Mouse (Mus musculus) heart, adult 2 months (tissue): ENCODE results near the gene Msi1. TPM values are rescaled to one million over a fixed set of nuclear protein-coding genes. Genes with fewer than 3 reads are reported as not detected.
"Not testable (repeated sequence)": the region's sequence is repeated elsewhere in the genome, so short reads cannot be mapped to it uniquely, and the experiment has no call there.

Experiments
- DNase-seq, 2 experiments: peaks; one replicate each; pipeline ENCODE4 v3.0.0; 2021
- H3K27ac ChIP-seq: fragments of 200-600 bp; 2 replicates; pipeline ENCODE4 v1.8.1; 2022
- H3K27me3 ChIP-seq: fragments of 200-500 bp; 2 replicates; pipeline ENCODE4 v1.6.1; 2012; ENCODE audit warnings: mild to moderate bottlenecking, low read length, inconsistent platforms, mixed read lengths; ENCODE audit not compliant: control insufficient read depth, insufficient read depth
- H3K36me3 ChIP-seq: fragments of 200-500 bp; 2 replicates; pipeline ENCODE4 v1.6.1; 2012; ENCODE audit warnings: low read length, inconsistent platforms; ENCODE audit not compliant: control insufficient read depth, insufficient read depth
- H3K4me1 ChIP-seq: fragments of 200-500 bp; 2 replicates; pipeline ENCODE4 v1.6.1; 2011; ENCODE audit warnings: low read length; ENCODE audit not compliant: control insufficient read depth, insufficient read depth
- H3K4me3 ChIP-seq: fragments of 200-600 bp; 2 replicates; pipeline ENCODE4 v1.8.1; 2022
- H3K79me2 ChIP-seq: fragments of 200-500 bp; replicated peaks from 2 replicates; pipeline ENCODE4 v1.6.1; 2012; ENCODE audit warnings: mild to moderate bottlenecking, inconsistent platforms, low read length, moderate library complexity, mixed read lengths; ENCODE audit not compliant: control insufficient read depth, insufficient read depth
- H3K9ac ChIP-seq: fragments of 200-500 bp; 2 replicates; pipeline ENCODE4 v1.6.1; 2012; ENCODE audit warnings: low read depth, mild to moderate bottlenecking, control low read depth, inconsistent platforms, low read length, mixed read lengths
- CTCF ChIP-seq: fragments of 200-600 bp; IDR thresholded peaks from 2 replicates; pipeline ENCODE4 v1.8.1; 2022; ENCODE audit warnings: antibody characterized with exemption, mild to moderate bottlenecking, moderate library complexity
- EP300 ChIP-seq: fragments of 200-500 bp; IDR thresholded peaks from 2 replicates; pipeline ENCODE4 v1.6.1; 2011; ENCODE audit warnings: low read depth, low read length, control low read depth; ENCODE audit not compliant: insufficient read depth
- POLR2A ChIP-seq: fragments of 200-500 bp; IDR thresholded peaks from 2 replicates; pipeline ENCODE4 v1.6.1; 2011; ENCODE audit warnings: mild to moderate bottlenecking, low read depth, low read length, control low read depth; ENCODE audit not compliant: insufficient read depth
- WGBS: fragments of 180-500 bp; shearing (Covaris S2); methylation state at CpG from one replicate; pipeline ENCODE4 v1.1.7; 2018; 5-methylcytosine and 5-hydroxymethylcytosine counted together
- intact Hi-C: fragments of 180-260 bp; cut with DNase I; formaldehyde crosslinking; loops from one replicate; pipeline ENCODE4 v1.15.1; 2025
- polyA plus RNA-seq: library from polyadenylated mRNA; depleted of rRNA; stranded (reverse); fragments of >200 nt; gene quantifications from 2 replicates; pipeline ENCODE4 v1.2.3, GENCODE M21; 2012
- total RNA-seq, 2 experiments: library from RNA; stranded (reverse); gene quantifications; 2 replicates each; pipeline ENCODE4 v1.2.3; 2021

The Msi1 gene
- total and polyA plus RNA-seq, 3 experiments: 0.55 to 0.99 (median 0.61) TPM

DNA sequence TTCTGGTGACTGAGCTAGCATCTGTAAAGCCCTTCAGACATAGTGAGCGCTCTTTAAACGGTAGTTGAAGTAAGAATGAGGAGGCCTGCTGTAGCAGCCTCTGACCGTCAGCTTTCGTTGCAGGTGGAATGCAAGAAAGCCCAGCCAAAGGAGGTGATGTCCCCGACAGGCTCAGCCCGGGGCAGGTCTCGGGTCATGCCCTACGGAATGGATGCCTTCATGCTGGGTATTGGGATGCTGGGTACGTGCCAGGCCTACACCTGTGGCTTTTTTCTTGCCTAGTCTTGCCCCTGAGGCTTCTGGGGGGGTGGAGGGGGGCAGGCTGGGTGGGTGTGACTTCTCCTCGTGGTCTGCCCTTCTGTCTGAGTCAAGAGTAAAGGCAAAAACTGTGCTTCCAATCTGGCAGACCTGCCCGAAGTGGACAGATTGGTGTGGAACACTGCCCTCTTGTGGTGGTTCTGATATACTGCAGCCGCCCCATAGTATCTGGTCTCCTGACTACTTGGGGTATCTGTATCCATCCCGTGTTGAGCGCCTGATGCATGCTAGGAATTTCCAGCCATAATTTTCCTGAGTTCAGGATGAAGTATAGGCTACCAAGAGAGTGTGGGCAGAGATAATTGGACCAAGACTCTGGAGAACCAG is 11.9 kb downstream of the Msi1 start:
- Histone ChIP-seq H3K4me1 (no peaks in the 10 kb centered on the region), H3K4me3 (no peak overlapping the region), H3K27ac (no peak overlapping the region), H3K36me3 (no peaks in the 10 kb centered on the region), H3K27me3 (no peaks in the 10 kb centered on the region), H3K9ac (no peak overlapping the region), H3K79me2 (no peaks in the 10 kb centered on the region)
- TF ChIP-seq CTCF (peak; percentile 95), EP300 (peak; percentile 35; the same call in 1 of the 2 replicates), POLR2A (no peak)
- intact Hi-C loops: loop anchor here (1.0 to 10.0 kb wide), 2 partner anchors 82 to 147 kb away; no protein-coding TSS in a partner anchor
- 50% methylated on average over 14 of the region's 14 CpGs for WGBS
- DNase-seq: peak; percentile 65 to 71

DNA sequence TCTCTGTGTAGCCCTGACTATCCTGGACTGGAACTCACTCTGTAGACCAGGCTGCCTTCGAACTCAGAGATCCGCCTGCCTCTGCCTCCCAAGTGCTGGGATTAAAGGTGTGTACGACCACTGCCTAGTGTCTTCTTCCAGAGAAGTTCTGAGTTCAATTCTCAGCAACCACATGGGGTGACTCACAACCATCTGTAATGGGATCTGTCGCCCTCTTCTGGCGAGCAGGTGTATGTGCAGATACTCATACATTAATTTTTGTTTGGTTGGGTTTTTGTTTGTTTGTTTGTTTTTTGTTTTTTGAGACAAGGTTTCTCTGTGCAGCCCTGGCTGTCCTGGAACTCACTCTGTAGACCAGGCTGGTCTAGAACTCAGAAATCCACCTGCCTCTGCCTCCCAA is 13.3 kb downstream of the Msi1 start:
- H3K27me3 ChIP-seq, H3K79me2 ChIP-seq, H3K36me3 ChIP-seq, H3K4me1 ChIP-seq, H3K4me3 ChIP-seq, H3K9ac ChIP-seq, DNase-seq, H3K27ac ChIP-seq: not testable (repeated sequence)
- TF ChIP-seq CTCF: peak; percentile 80
- intact Hi-C loops: loop anchor here (10.0 kb wide), 1 partner anchor 148 kb away; no protein-coding TSS in a partner anchor
- 73% methylated on average over 5 of the region's 5 CpGs for WGBS

DNA sequence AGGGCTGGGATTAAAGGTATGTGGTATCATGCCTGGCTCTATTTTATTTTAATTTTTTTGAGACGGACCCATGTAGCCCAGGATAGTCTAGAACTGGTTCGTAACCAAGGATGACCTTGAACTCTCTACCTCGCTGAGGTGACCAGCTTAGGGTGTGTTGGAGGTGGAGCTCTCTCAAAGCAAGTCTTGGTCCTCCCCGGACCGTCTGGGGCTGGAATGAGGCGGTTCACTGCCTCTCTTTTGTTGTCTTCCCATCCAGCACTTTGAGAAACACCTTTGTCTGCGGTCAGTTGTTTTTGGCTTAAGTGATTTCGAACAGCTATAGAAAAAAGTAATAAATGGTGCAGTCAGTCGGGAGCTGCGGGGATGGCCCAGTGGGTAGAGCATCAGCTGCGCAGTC is 14.7 kb downstream of the Msi1 start:
- Histone ChIP-seq H3K4me3 (no peak overlapping the region), H3K27me3 (no peaks in the 10 kb centered on the region), H3K27ac (no peak overlapping the region), H3K4me1 (no peaks in the 10 kb centered on the region), H3K9ac (no peak overlapping the region), H3K36me3 (no peaks in the 10 kb centered on the region), H3K79me2 (no peaks in the 10 kb centered on the region)
- intact Hi-C loops: loop anchor here (10.0 kb wide), 1 partner anchor 149 kb away; no protein-coding TSS in a partner anchor
- no peak for DNase-seq
- 91% methylated on average over 11 of the region's 11 CpGs for WGBS
- TF ChIP-seq EP300: no peak
- no peak for TF ChIP-seq CTCF
- TF ChIP-seq POLR2A: no peak

DNA sequence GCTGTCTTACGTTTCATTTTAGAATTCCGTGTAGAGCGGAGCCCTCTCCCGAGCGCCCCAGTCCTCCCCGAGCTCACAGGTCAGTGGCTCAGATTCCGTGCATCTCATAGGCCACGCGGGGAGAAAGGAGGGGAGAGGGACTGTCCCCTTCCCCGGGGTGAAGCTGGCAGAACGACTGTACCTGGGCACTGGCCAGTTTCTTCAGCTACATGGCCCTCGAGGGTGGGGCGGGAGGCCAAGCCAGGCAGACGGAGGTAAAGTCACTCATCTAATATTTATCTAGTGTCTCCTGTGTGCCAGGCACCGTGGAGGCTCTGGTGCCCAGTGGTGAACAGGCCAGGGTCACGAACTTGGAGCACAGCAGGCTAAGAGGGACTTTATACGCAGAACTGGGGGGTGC is 17.7 kb downstream of the Msi1 start:
- no peak overlapping the region for H3K4me3 ChIP-seq
- H3K27ac ChIP-seq: no peak overlapping the region
- H3K79me2 ChIP-seq: no peaks in the 10 kb centered on the region
- TF ChIP-seq POLR2A (no peak), EP300 (no peak), CTCF (no peak)
- DNase-seq: no peak
- H3K4me1 ChIP-seq: no peaks in the 10 kb centered on the region
- intact Hi-C loops: loop anchor here (10.0 kb wide), 1 partner anchor 152 kb away; no protein-coding TSS in a partner anchor
- H3K9ac ChIP-seq: no peak overlapping the region
- H3K27me3 ChIP-seq: no peaks in the 10 kb centered on the region
- WGBS: 81% methylated on average over 17 of the region's 17 CpGs
- no peaks in the 10 kb centered on the region for H3K36me3 ChIP-seq

DNA sequence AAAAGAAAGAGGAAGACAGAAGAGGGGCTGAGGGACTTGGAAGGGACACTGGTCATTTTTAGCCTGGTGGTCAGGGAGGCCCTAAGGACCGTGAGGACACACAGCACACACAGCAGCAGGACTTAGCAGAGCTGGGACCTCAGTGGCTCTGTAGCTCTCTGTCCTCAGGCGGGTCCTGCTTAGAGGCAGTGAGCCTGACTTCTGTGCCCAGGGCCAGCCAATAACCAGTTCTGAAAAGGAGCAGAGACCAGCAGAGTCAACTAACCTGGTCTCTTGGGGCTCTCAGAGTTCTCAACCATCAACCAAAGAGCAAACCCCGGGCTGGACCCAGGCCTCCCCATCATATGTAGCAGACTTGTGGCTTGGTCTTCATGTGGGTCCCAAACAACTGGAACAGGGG is 19.8 kb downstream of the Msi1 start:
- 81% methylated on average over 3 of the region's 3 CpGs for WGBS
- no peak for TF ChIP-seq EP300
- no peak for TF ChIP-seq POLR2A
- TF ChIP-seq CTCF: no peak
- Histone ChIP-seq H3K27me3 (no peaks in the 10 kb centered on the region), H3K4me3 (no peak overlapping the region), H3K4me1 (no peaks in the 10 kb centered on the region), H3K27ac (no peak overlapping the region), H3K79me2 (no peaks in the 10 kb centered on the region), H3K9ac (no peak overlapping the region), H3K36me3 (no peaks in the 10 kb centered on the region)
- no peak for DNase-seq
- intact Hi-C loops: loop anchor here (10.0 kb wide), 1 partner anchor 154 kb away; no protein-coding TSS in a partner anchor

DNA sequence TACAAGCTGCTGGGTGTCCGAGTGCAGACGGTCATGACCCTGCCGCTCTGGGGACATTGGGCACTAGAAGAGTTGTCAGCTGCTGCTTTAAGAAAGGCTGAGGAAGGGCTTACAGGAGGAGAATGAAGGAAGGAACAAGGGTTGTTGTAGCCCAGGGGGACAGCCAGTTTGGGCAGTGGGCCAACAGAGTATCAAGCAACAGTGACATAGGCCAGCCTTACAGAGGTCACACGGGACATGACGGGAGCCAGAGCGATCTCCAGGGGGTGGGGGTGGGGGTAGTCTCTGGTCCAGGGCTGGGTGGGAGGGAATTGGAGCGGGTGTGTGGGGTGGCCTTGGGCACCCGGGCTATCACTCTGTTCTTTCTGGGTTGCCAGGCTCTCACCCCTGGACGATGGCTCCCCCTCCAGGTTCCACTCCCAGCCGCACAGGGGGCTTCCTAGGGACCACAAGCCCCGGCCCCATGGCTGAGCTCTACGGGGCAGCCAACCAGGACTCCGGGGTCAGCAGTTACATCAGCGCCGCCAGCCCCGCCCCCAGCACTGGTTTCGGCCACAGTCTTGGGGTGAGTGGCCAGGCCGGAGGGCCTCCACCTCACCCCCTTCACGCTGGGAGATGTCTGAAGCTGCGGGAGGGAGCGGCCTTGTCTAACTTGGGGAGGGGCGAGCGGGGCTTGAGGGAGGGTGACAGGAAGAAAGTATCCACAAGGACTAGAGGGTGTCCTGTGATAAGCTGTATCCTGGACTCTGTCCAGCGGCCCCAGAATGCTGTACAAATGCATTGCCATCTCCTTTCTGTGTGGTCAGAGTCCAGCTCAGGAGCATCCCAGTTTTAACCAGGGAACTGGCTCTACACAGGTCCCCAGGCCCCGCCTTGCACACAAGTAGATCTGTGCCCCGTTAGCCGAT is 21.3 kb downstream of the Msi1 start:
- no peak overlapping the region for H3K27ac ChIP-seq
- H3K4me1 ChIP-seq: no peaks in the 10 kb centered on the region
- no peak overlapping the region for H3K4me3 ChIP-seq
- TF ChIP-seq POLR2A: no peak
- TF ChIP-seq CTCF: no peak
- no peak for TF ChIP-seq EP300
- H3K79me2 ChIP-seq: no peaks in the 10 kb centered on the region
- no peak overlapping the region for H3K9ac ChIP-seq
- intact Hi-C loops: no loop called here
- 48% methylated on average over 27 of the region's 27 CpGs for WGBS
- H3K36me3 ChIP-seq: no peaks in the 10 kb centered on the region
- DNase-seq: no peak
- no peaks in the 10 kb centered on the region for H3K27me3 ChIP-seq
